Mouse (Mus musculus): Measurements from ENCODE around the gene N6amt1.

GRCm38 (mm10) chr16:87354748-87355147 lies 763 bp downstream of the N6amt1 start:
- TF ChIP-seq CTCF (conservative IDR thresholded peaks at IDR 0.05; ENCODE audit: low read length) (no peak), NANOG (IDR thresholded peaks at IDR 0.05; ENCODE audit: borderline replicate concordance, low read length) (no peak)

All from E14TG2a.4 (cell line).